Mouse (Mus musculus) brain, embryonic 14.5 days (tissue): ENCODE results near the gene Chid1. TPM values are rescaled to one million over a fixed set of nuclear protein-coding genes. Genes with fewer than 3 reads are reported as not detected.
A peak's percentile ranks its signal among the peaks of the same experiment; 100 is the strongest.

Experiments used
- DNase-seq: peaks from one replicate; pipeline ENCODE4 v3.0.0-alpha.2; 2011; ENCODE audit warnings: low read depth
- CTCF ChIP-seq: fragments of 200-500 bp; IDR thresholded peaks from 2 replicates; pipeline ENCODE4 v1.5.1; 2012; ENCODE audit warnings: inconsistent platforms, mild to moderate bottlenecking, moderate library complexity, borderline replicate concordance; ENCODE audit not compliant: insufficient read depth, insufficient read length; ENCODE audit errors: extremely low read depth
- POLR2A ChIP-seq: fragments of 200-500 bp; IDR thresholded peaks from 2 replicates; pipeline ENCODE4 v1.6.1; 2012; ENCODE audit warnings: mild to moderate bottlenecking, inconsistent platforms, borderline replicate concordance; ENCODE audit not compliant: poor library complexity, insufficient read depth, insufficient read length, severe bottlenecking; ENCODE audit errors: extremely low read depth
- polyA plus RNA-seq: library from polyadenylated mRNA; depleted of rRNA; stranded (reverse); fragments of >200 nt; gene quantifications from 2 replicates; pipeline ENCODE4 v1.2.3, GENCODE M21; 2012

The Chid1 gene
- polyA plus RNA-seq, 1 experiment, result 34.8 TPM

GRCm38 (mm10) chr7:141477578-141478269, 61.9 kb downstream of the Chid1 start:
- TF ChIP-seq CTCF, result no peak
- no peak for TF ChIP-seq POLR2A
- DNase-seq, result no peak

- no peak for TF ChIP-seq POLR2A
- DNase-seq, result no peak
Observed at GRCm38 (mm10) chr7:141476981-141477370, 62.7 kb downstream of the Chid1 start.

GRCm38 (mm10) chr7:141476226-141476980, 63.3 kb downstream of the Chid1 start:
- TF ChIP-seq CTCF, result no peak
- no peak for TF ChIP-seq POLR2A
- DNase-seq, result peak; percentile 63

- TF ChIP-seq CTCF, result no peak
- no peak for TF ChIP-seq POLR2A
- DNase-seq, result no peak
Observed at GRCm38 (mm10) chr7:141475805-141476158, 63.9 kb downstream of the Chid1 start.

- DNase-seq, result peak; percentile 94
- TF ChIP-seq CTCF (no peak), POLR2A (no peak)
Observed at GRCm38 (mm10) chr7:141475011-141475804, 64.4 kb downstream of the Chid1 start, which contains the start of the genes Polr2l and Tspan4. Gene Polr2l, minus strand, starts transcription at chr7:141475132. Gene Tspan4, plus strand, starts transcription at chr7:141475240.

- DNase-seq, result no peak
- TF ChIP-seq POLR2A (no peak), CTCF (no peak)
Observed at GRCm38 (mm10) chr7:141474160-141474559, 65.5 kb downstream of the Chid1 start.

- no peak for TF ChIP-seq CTCF
- no peak for TF ChIP-seq POLR2A
- no peak for DNase-seq
Observed at GRCm38 (mm10) chr7:141472763-141473162, 66.9 kb downstream of the Chid1 start.

- TF ChIP-seq POLR2A (no peak), CTCF (no peak)
- DNase-seq, result no peak
Observed at GRCm38 (mm10) chr7:141472226-141472625, 67.4 kb downstream of the Chid1 start.

- no peak for TF ChIP-seq CTCF
- TF ChIP-seq POLR2A, result no peak
- no peak for DNase-seq
Observed at GRCm38 (mm10) chr7:141471236-141471635, 68.4 kb downstream of the Chid1 start.

GRCm38 (mm10) chr7:141470637-141470944, 69.1 kb downstream of the Chid1 start:
- DNase-seq, result no peak
- TF ChIP-seq CTCF (no peak), POLR2A (no peak)

GRCm38 (mm10) chr7:141469901-141470636, 69.6 kb downstream of the Chid1 start:
- DNase-seq, result no peak
- TF ChIP-seq POLR2A, result no peak
- no peak for TF ChIP-seq CTCF
